Mouse (Mus musculus): Measurements from ENCODE around the gene Kbtbd4. TPM values are rescaled to one million over a fixed set of nuclear protein-coding genes. Genes with fewer than 3 reads are reported as not detected.

The Kbtbd4 gene
- 46.8 and 50.2 TPM in 2 replicates for polyA plus RNA-seq (2015; fragmentation: Nextera tagmentation; extraction: Ambion mirVana)

- Histone ChIP-seq H3K27ac (ENCODE audit: low read length) (peak within 1 kb of the TSS; percentile 96), H3K4me3 (ENCODE audit: low read length) (peak within 1 kb of the TSS; percentile 97), H3K27me3 (ENCODE audit: insufficient read depth, low read length) (no peaks in the 10 kb centered on the region), H3K9ac (replicated peaks; ENCODE audit: low read length) (peak within 1 kb of the TSS; percentile 99), H3K4me2 (replicated peaks; ENCODE audit: low read depth, low read length) (peak within 1 kb of the TSS; percentile 83), H3K36me3 (ENCODE audit: insufficient read depth, low read length) (peaks cover 32% of the 10 kb centered on the region), H3K4me1 (ENCODE audit: insufficient read depth, low read length) (peaks cover 16% of the 10 kb centered on the region), H3K9me3 (ENCODE audit: low read length) (no peaks in the 10 kb centered on the region)
- WGBS: under 1% methylated on average over 40 of the region's 43 CpGs
- ATAC-seq (ENCODE audit: low FRiP score, low TSS enrichment): peak; percentile 96
Measured at GRCm38 (mm10) chr2:90904076-90904855, at the start of gene Kbtbd4, which contains the start of gene Ndufs3. Gene Kbtbd4 (plus strand): TSS chr2:90904740. Gene Ndufs3 (minus strand): TSS chr2:90904827.

- Histone ChIP-seq H3K27me3 (ENCODE audit: insufficient read depth, low read length) (no peaks in the 10 kb centered on the region), H3K4me2 (replicated peaks; ENCODE audit: low read depth, low read length) (no peak overlapping the region), H3K27ac (ENCODE audit: low read length) (no peak overlapping the region), H3K9ac (replicated peaks; ENCODE audit: low read length) (no peak overlapping the region), H3K4me3 (ENCODE audit: low read length) (no peak overlapping the region), H3K4me1 (ENCODE audit: insufficient read depth, low read length) (no peaks in the 10 kb centered on the region), H3K36me3 (ENCODE audit: insufficient read depth, low read length) (peaks cover 54% of the 10 kb centered on the region), H3K9me3 (ENCODE audit: low read length) (no peaks in the 10 kb centered on the region)
- WGBS: 93% methylated on average over 2 of the region's 2 CpGs
- ATAC-seq (ENCODE audit: low FRiP score, low TSS enrichment): no peak
Measured at GRCm38 (mm10) chr2:90861486-90861885, 43.1 kb upstream of the Kbtbd4 start.

GRCm38 (mm10) chr2:90864184-90864583 lies 40.4 kb upstream of the Kbtbd4 start:
- Histone ChIP-seq H3K4me3 (ENCODE audit: low read length) (no peak overlapping the region), H3K9ac (replicated peaks; ENCODE audit: low read length) (no peak overlapping the region), H3K27me3 (ENCODE audit: insufficient read depth, low read length) (no peaks in the 10 kb centered on the region), H3K36me3 (ENCODE audit: insufficient read depth, low read length) (peaks cover 47% of the 10 kb centered on the region), H3K27ac (ENCODE audit: low read length) (no peak overlapping the region), H3K9me3 (ENCODE audit: low read length) (no peaks in the 10 kb centered on the region), H3K4me2 (replicated peaks; ENCODE audit: low read depth, low read length) (no peak overlapping the region), H3K4me1 (ENCODE audit: insufficient read depth, low read length) (no peaks in the 10 kb centered on the region)
- no peak for ATAC-seq (ENCODE audit: low FRiP score, low TSS enrichment)

GRCm38 (mm10) chr2:90866524-90866923 lies 38.0 kb upstream of the Kbtbd4 start:
- 25% methylated on average over 3 of the region's 3 CpGs for WGBS
- Histone ChIP-seq H3K36me3 (ENCODE audit: insufficient read depth, low read length) (peaks cover 39% of the 10 kb centered on the region), H3K27me3 (ENCODE audit: insufficient read depth, low read length) (no peaks in the 10 kb centered on the region)

GRCm38 (mm10) chr2:90870136-90870601 lies 34.4 kb upstream of the Kbtbd4 start:
- Histone ChIP-seq H3K4me3 (ENCODE audit: low read length) (no peak overlapping the region), H3K36me3 (ENCODE audit: insufficient read depth, low read length) (peaks cover 16% of the 10 kb centered on the region), H3K9ac (replicated peaks; ENCODE audit: low read length) (no peak overlapping the region), H3K27me3 (ENCODE audit: insufficient read depth, low read length) (no peaks in the 10 kb centered on the region), H3K4me2 (replicated peaks; ENCODE audit: low read depth, low read length) (no peak overlapping the region), H3K9me3 (ENCODE audit: low read length) (no peaks in the 10 kb centered on the region), H3K27ac (ENCODE audit: low read length) (no peak overlapping the region), H3K4me1 (ENCODE audit: insufficient read depth, low read length) (no peaks in the 10 kb centered on the region)
- WGBS: 34% methylated on average over 4 of the region's 4 CpGs
- ATAC-seq (ENCODE audit: low FRiP score, low TSS enrichment): 0 out of 2 replicates have a peak, but pooled peaks have one; percentile 22

More at GRCm38 (mm10) chr2:90866524-90866923, 38.0 kb upstream of the Kbtbd4 start:
- Histone ChIP-seq H3K4me1 (ENCODE audit: insufficient read depth, low read length) (no peaks in the 10 kb centered on the region), H3K9ac (replicated peaks; ENCODE audit: low read length) (no peak overlapping the region), H3K27ac (ENCODE audit: low read length) (no peak overlapping the region), H3K4me3 (ENCODE audit: low read length) (no peak overlapping the region), H3K4me2 (replicated peaks; ENCODE audit: low read depth, low read length) (no peak overlapping the region), H3K9me3 (ENCODE audit: low read length) (no peaks in the 10 kb centered on the region)
- ATAC-seq (ENCODE audit: low FRiP score, low TSS enrichment): peak; percentile 91

GRCm38 (mm10) chr2:90871180-90871961 lies 33.2 kb upstream of the Kbtbd4 start:
- no peak overlapping the region for H3K27ac ChIP-seq (ENCODE audit: low read length)
- no peak overlapping the region for H3K4me2 ChIP-seq (replicated peaks; ENCODE audit: low read depth, low read length)
- H3K36me3 ChIP-seq (ENCODE audit: insufficient read depth, low read length): peaks cover 7% of the 10 kb centered on the region; the same call in 1 of the 2 replicates
- H3K9me3 ChIP-seq (ENCODE audit: low read length): no peaks in the 10 kb centered on the region
- no peak for ATAC-seq (ENCODE audit: low FRiP score, low TSS enrichment)
- H3K9ac ChIP-seq (replicated peaks; ENCODE audit: low read length): no peak overlapping the region
- WGBS: 68% methylated on average over 8 of the region's 8 CpGs
- H3K4me1 ChIP-seq (ENCODE audit: insufficient read depth, low read length): no peaks in the 10 kb centered on the region
- no peaks in the 10 kb centered on the region for H3K27me3 ChIP-seq (ENCODE audit: insufficient read depth, low read length)
- H3K4me3 ChIP-seq (ENCODE audit: low read length): no peak overlapping the region

- no peak overlapping the region for H3K9ac ChIP-seq (replicated peaks; ENCODE audit: low read length)
- H3K27me3 ChIP-seq (ENCODE audit: insufficient read depth, low read length): no peaks in the 10 kb centered on the region
- no peaks in the 10 kb centered on the region for H3K36me3 ChIP-seq (ENCODE audit: insufficient read depth, low read length)
- WGBS: 90% methylated on average over 1 of the region's 1 CpGs
- no peak for ATAC-seq (ENCODE audit: low FRiP score, low TSS enrichment)
- no peak overlapping the region for H3K4me2 ChIP-seq (replicated peaks; ENCODE audit: low read depth, low read length)
- H3K27ac ChIP-seq (ENCODE audit: low read length): no peak overlapping the region
- H3K4me3 ChIP-seq (ENCODE audit: low read length): no peak overlapping the region
- no peaks in the 10 kb centered on the region for H3K9me3 ChIP-seq (ENCODE audit: low read length)
- H3K4me1 ChIP-seq (ENCODE audit: insufficient read depth, low read length): no peaks in the 10 kb centered on the region
Measured at GRCm38 (mm10) chr2:90874025-90874424, 30.5 kb upstream of the Kbtbd4 start.

GRCm38 (mm10) chr2:90875239-90875638 lies 29.3 kb upstream of the Kbtbd4 start:
- WGBS: 72% methylated on average over 2 of the region's 2 CpGs
- Histone ChIP-seq H3K27me3 (ENCODE audit: insufficient read depth, low read length) (no peaks in the 10 kb centered on the region), H3K9ac (replicated peaks; ENCODE audit: low read length) (no peak overlapping the region), H3K9me3 (ENCODE audit: low read length) (no peaks in the 10 kb centered on the region), H3K36me3 (ENCODE audit: insufficient read depth, low read length) (no peaks in the 10 kb centered on the region), H3K27ac (ENCODE audit: low read length) (no peak overlapping the region), H3K4me3 (ENCODE audit: low read length) (no peak overlapping the region), H3K4me1 (ENCODE audit: insufficient read depth, low read length) (no peaks in the 10 kb centered on the region), H3K4me2 (replicated peaks; ENCODE audit: low read depth, low read length) (no peak overlapping the region)
- ATAC-seq (ENCODE audit: low FRiP score, low TSS enrichment): no peak

GRCm38 (mm10) chr2:90877584-90878259 lies 26.8 kb upstream of the Kbtbd4 start:
- ATAC-seq (ENCODE audit: low FRiP score, low TSS enrichment): no peak
- Histone ChIP-seq H3K27me3 (ENCODE audit: insufficient read depth, low read length) (no peaks in the 10 kb centered on the region), H3K27ac (ENCODE audit: low read length) (no peak overlapping the region), H3K4me3 (ENCODE audit: low read length) (no peak overlapping the region), H3K9ac (replicated peaks; ENCODE audit: low read length) (no peak overlapping the region), H3K36me3 (ENCODE audit: insufficient read depth, low read length) (no peaks in the 10 kb centered on the region), H3K4me1 (ENCODE audit: insufficient read depth, low read length) (no peaks in the 10 kb centered on the region), H3K4me2 (replicated peaks; ENCODE audit: low read depth, low read length) (no peak overlapping the region), H3K9me3 (ENCODE audit: low read length) (no peaks in the 10 kb centered on the region)
- 67% methylated on average over 5 of the region's 5 CpGs for WGBS
